Mouse (Mus musculus): ENCODE results near the gene Cpeb3.
"Not testable (repeated sequence)": the region's sequence is repeated elsewhere in the genome, so short reads cannot be mapped to it uniquely, and the experiment has no call there.

Gene Cpeb3

DNA sequence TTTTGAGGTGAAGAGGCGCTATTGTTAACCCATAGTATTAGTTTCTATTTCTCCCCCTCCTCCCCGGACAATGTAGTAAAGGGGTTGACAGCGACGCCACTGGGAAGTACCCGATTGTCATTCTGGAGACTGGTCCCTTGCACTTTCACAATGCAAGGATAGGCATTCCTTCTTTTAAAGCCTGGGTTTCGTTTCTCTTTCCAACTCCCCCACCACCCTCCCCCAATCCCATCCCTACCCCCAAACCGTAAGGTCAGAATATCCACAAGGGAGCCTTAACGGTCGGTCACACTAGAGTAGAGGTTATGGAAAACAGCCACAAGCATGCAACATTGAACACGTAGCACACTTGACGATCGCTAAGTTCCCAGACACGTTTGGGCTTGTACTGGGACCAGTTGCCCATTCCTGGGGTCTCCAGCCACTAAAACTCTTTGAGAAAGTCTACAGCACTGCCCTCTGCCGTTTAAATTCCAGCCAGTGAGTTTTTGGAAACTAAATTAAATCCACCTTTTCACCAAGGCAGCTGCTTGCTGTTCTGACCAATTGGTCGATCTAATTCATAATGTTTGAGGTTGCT is at the start of gene Cpeb3:
Gene Cpeb3, minus strand, starts transcription at position 426 of the 580 bp plus-strand sequence.
- DNase-seq (ENCODE audit: low spot score in 2 of 2): no peak

DNA sequence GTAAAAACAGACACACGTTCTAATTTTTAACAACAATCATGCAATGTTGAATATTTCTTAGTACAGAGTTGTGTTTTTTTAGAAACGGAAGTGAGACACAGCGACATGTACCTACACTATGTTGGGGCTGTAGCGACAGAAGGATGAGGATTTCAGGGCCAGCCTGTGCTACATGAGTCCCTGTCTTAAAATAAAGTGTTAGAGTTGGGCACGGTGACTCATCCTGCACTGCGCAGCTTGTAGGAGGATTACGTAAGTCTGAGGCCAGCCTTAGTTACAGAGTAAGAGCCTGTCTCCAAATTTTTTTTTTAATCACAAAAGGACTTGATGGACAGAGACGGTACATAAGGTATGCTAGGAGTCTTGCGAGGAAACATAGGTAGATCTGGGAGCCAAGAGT is 46.9 kb upstream of the Cpeb3 start:
- no peak for DNase-seq (ENCODE audit: low spot score in 2 of 2)

DNA sequence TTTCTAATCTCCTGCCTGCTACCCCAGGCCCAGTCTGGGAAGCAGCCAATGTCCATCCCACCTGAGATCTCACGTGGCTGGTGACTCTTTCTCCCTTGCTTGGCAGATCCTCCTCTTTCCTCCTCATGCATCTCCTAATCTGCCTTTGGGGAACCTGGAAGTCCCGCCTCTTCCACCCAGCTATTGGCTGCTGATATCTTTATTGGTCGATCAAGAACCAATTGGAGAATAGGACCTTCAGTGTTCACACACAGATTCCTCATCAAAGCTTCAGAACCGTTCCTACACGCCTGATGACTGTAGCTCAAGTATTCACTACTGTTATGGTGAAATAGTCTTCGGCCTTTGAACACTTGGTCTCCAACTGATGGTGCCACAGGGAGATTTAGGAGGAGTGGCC is 43.7 kb upstream of the Cpeb3 start:
- no peak for DNase-seq (ENCODE audit: low spot score in 2 of 2)

DNA sequence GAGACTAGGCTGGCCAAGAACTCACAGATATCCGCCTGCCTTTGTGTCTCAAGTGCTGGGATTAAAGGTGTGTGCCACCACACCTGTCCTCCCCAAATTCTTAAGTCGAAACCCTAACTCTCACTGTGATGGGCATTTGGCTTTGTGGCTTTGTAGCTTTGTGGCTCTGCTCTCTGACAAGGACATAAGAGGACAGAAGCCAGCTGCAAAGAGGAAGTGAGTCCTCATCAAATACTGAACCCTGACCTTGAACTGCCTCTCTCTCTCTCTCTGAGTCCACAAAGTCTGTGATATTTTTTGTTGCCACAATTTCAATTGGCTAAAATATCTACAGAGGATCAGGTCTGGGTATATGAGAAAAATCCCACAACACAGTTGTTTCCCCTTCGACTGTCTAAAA is 39.8 kb upstream of the Cpeb3 start:
- no peak for DNase-seq (ENCODE audit: low spot score in 2 of 2)

DNA sequence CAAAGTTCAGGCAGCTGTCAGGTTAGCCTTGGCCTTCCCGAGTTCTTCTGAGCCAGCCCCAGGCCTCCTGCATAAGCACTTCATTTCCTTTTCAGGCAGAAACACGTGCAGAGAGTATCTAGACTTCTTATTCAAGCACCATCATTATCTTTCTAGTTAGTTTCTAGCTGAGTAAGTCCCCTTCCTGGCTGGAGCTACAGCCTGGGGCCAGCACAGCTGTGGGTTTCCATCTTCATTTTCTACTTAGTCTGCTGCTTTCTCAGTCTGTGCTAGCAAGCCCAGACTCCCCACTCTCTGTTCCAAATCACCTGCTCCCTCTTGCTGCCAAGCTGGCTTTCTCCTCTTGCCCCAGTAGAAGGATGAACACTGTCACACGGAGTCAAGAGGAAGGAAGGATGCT is 38.5 kb upstream of the Cpeb3 start:
- DNase-seq (ENCODE audit: low spot score in 2 of 2): no peak

GRCm38 (mm10) chr19:37242707-37243106 is 34.3 kb upstream of the Cpeb3 start:
- no peak for DNase-seq (ENCODE audit: low spot score in 2 of 2)

GRCm38 (mm10) chr19:37241201-37241600 is 32.8 kb upstream of the Cpeb3 start:
- DNase-seq (ENCODE audit: low spot score in 2 of 2): no peak

DNA sequence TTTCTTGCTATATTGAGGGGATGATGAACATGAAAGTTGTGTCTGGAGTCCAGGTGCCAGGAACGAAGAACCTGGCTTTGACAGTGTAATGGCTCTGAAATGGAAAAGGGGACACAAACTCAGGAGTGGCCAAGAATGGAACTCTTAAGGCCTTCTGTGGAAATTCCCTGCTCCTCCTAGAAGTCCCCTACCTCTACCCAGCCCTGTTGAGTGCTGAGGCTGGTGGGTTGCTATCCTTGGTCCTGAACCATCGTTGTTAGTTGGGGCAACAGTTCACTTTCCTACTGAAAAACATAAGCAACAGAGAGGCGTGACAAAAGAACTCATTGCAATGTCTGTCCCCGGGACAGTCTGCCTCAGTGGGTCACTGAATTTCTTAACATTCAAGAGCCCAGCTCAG is 30.7 kb upstream of the Cpeb3 start:
- DNase-seq (ENCODE audit: low spot score in 2 of 2): no peak

DNA sequence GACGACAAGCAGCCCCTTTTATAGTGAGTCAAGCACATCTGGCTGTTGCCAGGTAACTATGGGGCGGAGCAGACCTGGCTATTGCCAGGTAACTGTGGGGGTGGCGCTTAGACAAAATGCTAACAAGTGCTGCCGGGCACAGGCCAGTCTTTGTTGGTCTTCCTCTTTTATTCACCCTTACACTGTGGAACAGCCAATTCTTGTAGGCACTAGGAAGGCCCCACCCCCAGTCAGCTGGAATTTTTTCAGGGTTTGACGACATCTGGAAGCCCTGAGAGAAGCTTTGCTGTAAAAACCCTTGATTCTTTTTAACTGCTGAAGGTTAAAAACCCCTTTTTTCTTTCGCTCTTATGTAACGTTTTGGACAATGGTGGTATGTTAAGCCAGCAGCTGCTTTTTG is 30.2 kb upstream of the Cpeb3 start:
- no peak for DNase-seq (ENCODE audit: low spot score in 2 of 2)

DNA sequence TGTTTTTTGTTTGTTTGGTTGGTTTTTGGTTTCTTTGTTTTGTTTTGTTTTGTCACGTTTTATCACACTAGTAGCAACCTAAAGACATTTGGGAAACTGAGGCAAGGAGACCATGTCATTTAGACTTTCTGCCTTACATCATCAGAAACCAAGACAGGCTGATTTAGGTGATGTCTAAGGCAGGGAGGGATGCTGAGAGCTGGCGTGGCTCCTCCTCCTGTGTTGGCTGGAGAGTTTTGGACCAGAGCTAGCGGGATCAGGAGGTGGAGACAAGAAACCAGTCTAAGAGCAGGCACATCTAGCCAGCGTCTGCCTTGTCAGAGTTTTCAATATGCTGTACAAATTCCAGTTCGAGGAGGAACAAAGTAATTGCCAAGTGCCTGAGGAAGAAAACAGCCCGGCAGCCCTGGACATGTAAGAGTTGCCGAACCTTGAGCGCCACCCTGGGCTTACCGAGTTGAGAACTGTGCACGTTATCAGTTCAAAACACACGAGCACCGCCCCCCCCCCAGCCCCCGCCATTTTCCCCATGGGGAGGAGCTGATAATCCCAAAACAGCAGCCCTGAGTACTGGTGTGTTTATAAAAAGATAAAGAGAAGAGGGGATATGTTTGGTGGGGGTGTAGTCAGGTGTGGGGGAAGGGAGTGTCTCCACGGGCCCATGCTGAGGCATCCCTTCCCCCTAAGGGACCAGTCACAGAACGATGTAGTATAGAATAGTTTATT is 29.5 kb upstream of the Cpeb3 start:
- DNase-seq (ENCODE audit: low spot score in 2 of 2): no peak

DNA sequence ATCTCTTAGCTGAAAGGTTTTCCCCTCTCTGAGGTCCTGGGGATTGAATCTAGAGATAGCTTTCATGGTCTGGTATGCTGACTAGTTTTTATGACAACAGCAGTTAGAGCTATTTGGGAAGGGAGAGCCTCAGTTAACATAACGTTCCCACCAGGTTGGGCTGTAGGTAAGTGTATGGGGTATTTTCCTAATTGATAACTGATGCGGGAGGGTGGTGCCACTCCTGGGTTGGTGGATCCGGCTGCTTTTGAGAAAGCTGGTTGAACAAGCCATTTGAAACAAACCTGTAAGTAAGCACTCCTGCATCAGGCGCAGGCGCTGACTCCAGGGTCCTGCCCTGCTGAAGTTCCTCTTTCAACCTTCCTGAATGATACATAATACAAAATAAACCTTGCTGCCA is 28.9 kb upstream of the Cpeb3 start:
- no peak for DNase-seq (ENCODE audit: low spot score in 2 of 2)

- DNase-seq (ENCODE audit: low spot score in 2 of 2): no peak
Measured at GRCm38 (mm10) chr19:37235818-37236217, 27.4 kb upstream of the Cpeb3 start.

GRCm38 (mm10) chr19:37233561-37234539 is 25.4 kb upstream of the Cpeb3 start:
- DNase-seq (ENCODE audit: low spot score in 2 of 2): no peak

DNA sequence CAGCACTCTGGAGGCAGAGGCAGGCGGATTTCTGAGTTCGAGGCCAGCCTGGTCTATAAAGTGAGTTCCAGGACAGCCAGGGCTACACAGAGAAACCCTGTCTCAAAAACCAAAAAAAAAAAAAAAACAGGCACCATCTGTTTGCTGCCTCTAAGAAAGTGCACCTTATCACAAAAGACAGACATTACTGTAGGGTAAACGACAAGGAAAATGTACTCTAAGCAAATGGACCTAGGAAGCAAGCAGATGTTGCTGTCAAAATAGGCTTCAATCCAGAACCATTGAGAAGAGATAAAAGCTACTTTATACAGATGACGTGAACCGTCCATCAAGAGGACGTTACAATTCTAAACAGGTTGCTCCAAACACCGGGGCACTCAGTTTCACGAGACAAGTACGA is 24.2 kb upstream of the Cpeb3 start:
- not testable (repeated sequence) for DNase-seq (ENCODE audit: low spot score in 2 of 2)

GRCm38 (mm10) chr19:37225197-37225862 is 16.9 kb upstream of the Cpeb3 start:
- no peak for DNase-seq (ENCODE audit: low spot score in 2 of 2)

- no peak for DNase-seq (ENCODE audit: low spot score in 2 of 2)
Measured at GRCm38 (mm10) chr19:37214711-37215110, 6.3 kb upstream of the Cpeb3 start.

DNA sequence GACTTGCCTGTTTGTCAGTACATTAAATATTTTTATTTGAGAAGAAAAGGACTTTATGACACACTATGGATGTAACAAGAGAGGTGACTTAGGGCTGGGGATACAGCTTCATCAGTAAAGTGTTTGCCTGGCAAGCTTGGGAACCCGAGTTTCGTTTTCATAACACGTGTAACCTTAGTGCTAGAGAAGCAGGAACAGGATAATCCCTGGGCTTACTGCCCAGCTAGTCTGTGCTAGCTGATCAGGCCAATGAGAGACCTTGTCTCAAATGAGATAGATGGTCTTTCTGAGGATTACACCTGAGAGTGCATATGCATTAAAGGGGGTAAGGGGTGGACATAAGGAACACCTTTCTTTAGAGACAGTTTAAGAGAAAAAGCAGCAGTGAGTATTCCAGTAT is 3.0 kb upstream of the Cpeb3 start:
- no peak for DNase-seq (ENCODE audit: low spot score in 2 of 2)

DNA sequence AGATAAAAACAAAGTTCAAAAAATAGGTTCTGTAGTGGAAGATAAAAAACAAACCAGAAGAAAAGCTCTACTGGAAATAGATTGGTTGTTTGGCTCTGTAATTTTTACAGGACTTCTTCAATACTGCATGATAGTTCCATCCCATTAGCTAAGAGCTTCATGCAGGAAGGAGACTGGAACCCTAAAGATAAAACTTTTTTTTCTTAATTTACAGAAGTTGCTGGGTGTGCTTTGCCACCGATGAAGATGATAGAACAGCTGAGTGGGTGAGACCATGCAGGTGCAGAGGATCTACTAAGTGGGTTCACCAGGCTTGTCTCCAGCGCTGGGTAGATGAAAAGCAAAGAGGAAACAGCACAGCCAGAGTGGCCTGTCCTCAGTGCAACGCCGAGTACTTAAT is 2.1 kb upstream of the Cpeb3 start:
- DNase-seq (ENCODE audit: low spot score in 2 of 2): no peak

DNA sequence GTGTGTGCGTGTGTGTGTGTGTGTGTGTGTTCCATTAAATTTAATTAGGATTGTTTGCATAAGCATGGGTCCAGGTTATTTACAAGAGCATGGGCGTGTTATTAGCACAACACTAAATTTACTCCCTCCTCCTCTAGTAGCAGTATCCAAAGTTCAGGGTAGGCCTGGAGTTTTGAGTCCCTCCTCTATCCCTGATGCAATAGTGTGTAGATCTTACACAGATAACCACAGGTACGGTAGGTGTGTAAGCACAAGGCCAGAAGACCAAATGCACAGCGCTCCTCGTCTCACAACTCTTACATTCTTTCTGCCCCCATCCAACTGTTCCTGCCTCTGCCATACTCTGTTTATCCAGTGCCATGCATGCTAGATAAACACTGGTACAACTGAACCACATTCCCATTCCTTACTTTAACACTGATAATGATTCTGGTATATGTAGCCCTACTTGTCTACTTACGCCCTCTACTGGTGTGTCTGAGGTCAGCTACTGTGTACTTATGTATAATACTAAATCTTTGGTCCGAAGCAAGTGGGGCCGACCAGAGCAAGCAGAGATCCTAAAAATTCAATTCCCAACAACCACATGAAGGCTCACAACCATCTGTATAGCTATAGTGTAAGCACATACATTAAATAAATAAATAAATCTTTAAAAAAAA is 1.2 kb upstream of the Cpeb3 start:
- DNase-seq (ENCODE audit: low spot score in 2 of 2): no peak

GRCm38 (mm10) chr19:37208986-37209385 is 585 bp upstream of the Cpeb3 start:
- no peak for DNase-seq (ENCODE audit: low spot score in 2 of 2)
